23 mouse cellular contexts compared by ENCODE assay signal in the genomic region with DNA sequence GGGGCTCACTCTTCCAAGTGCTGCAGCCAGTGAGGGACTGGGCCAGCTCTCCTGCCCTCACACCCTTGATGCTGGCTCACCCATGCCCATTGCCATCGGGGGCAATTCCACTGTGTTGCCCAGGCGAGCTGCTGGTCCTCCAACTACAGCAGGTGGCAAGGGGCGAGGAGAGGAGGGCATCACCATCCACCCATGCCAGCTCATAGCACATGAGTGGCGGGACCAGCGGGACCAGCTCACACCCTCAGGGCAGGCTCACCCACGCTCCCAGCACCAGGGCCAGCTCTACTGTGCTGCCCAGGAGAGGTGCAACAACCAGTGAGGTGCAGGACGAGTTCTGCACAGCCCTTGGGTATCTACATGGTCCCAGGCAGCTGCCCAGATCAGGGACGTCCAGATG. TPM values are rescaled to one million over a fixed set of nuclear protein-coding genes. Genes with fewer than 3 reads are reported as not detected.
DNase-seq lines count a peak whose midpoint lies in the region; ATAC-seq and TF ChIP-seq lines count a peak whose summit lies in the region.
"Had no signal": no experiment of that assay in that cellular context is flagged by ENCODE, and none has a peak within 500 bp of the region (broad histone marks: within the 10 kb centered on the region; RNA-seq: fewer than 3 reads in every experiment).

No protein-coding gene starts in this region.

- no peak overlapping the region for H3K9ac ChIP-seq in embryonic facial prominence, embryonic 12.5 days
- no peak overlapping the region for H3K9ac ChIP-seq in MEL (ENCODE audit: control insufficient read depth, low read depth, low read length, poor library complexity, severe bottlenecking)
- H3K9ac ChIP-seq: embryonic facial prominence, embryonic 13.5 days; forebrain, embryonic 15.5 days; heart, embryonic 12.5 days; heart, embryonic 15.5 days; hindbrain, embryonic 15.5 days had no signal

- TF ChIP-seq POLR2A in MEL (IDR thresholded peaks at IDR 0.05; ENCODE audit: control insufficient read depth in 1 of 2, insufficient read depth in 1 of 2, low read depth in 1 of 2, low read length in 2 of 2, poor library complexity in 1 of 2), result no peak
- TF ChIP-seq POLR2A in myocyte (IDR thresholded peaks at IDR 0.05; ENCODE audit: insufficient read length, low read depth), result no peak

- 0 out of 2 replicates have a peak, but pooled peaks cover 7% of the 10 kb centered on the region for H3K4me1 ChIP-seq in embryonic facial prominence, embryonic 12.5 days
- H3K4me1 ChIP-seq in embryonic facial prominence, embryonic 10.5 days, result peaks cover 25% of the 10 kb centered on the region
- H3K4me1 ChIP-seq in megakaryocyte, embryonic 14.5 days, result peaks cover 10% of the 10 kb centered on the region
- H3K4me1 ChIP-seq in MEL (ENCODE audit: control insufficient read depth in 1 of 2, insufficient read depth in 2 of 2, low read length in 2 of 2), result peaks cover 0 to 4% of the 10 kb centered on the region in 2 experiments; a peak in 2 of 4 replicates

- no peak for DNase-seq in embryonic facial prominence, embryonic 10.5 days (ENCODE audit: low spot score)
- no peak for DNase-seq in MEL (ENCODE audit: low read depth, low spot score)
- no peak for DNase-seq in spleen, adult 18-20 months
- DNase-seq: adrenal gland, postnatal 10 days; adrenal gland, postnatal 36 days; cerebellum, adult 18-20 months; cerebellum, adult 9-10 months; cerebellum, postnatal 14 days; gastrocnemius, postnatal 25 days; heart, adult 18-20 months; heart, postnatal 10 days; heart, postnatal 36 days had no signal

- no peak for TF ChIP-seq EP300 in MEL (IDR thresholded peaks at IDR 0.05; ENCODE audit: low read depth in 1 of 2, low read length in 2 of 2)

- H3K4me3 ChIP-seq in embryonic facial prominence, embryonic 12.5 days, result no peak overlapping the region
- H3K4me3 ChIP-seq in embryonic facial prominence, embryonic 10.5 days, result no peak overlapping the region
- H3K4me3 ChIP-seq in megakaryocyte, embryonic 14.5 days (replicated peaks), result peak overlapping the region; percentile 35
- H3K4me3 ChIP-seq in MEL (ENCODE audit: control insufficient read depth in 1 of 2, insufficient read depth in 1 of 2, low read depth in 2 of 2, low read length in 2 of 2), result no peak overlapping the region
- no peak overlapping the region for H3K4me3 ChIP-seq in myocyte
- H3K4me3 ChIP-seq: embryonic facial prominence, embryonic 13.5 days; forebrain, embryonic 15.5 days; heart, embryonic 12.5 days; heart, embryonic 15.5 days; hindbrain, embryonic 15.5 days had no signal

- 78% methylated on average over 8 of the region's 8 CpGs for WGBS in embryonic facial prominence, embryonic 12.5 days
- WGBS in embryonic facial prominence, embryonic 10.5 days, result 81% methylated on average over 8 of the region's 8 CpGs

- H3K4me2 ChIP-seq in embryonic facial prominence, embryonic 12.5 days (replicated peaks), result no peak overlapping the region
- no peak overlapping the region for H3K4me2 ChIP-seq in myocyte (ENCODE audit: low read depth)
- H3K4me2 ChIP-seq: embryonic facial prominence, embryonic 13.5 days; forebrain, embryonic 15.5 days; heart, embryonic 12.5 days; heart, embryonic 15.5 days; hindbrain, embryonic 15.5 days had no signal

- H3K27ac ChIP-seq in embryonic facial prominence, embryonic 12.5 days, result no peak overlapping the region
- H3K27ac ChIP-seq in embryonic facial prominence, embryonic 10.5 days (replicated peaks), result no peak overlapping the region
- no peak overlapping the region for H3K27ac ChIP-seq in MEL (ENCODE audit: control insufficient read depth, low read depth, low read length)
- H3K27ac ChIP-seq: embryonic facial prominence, embryonic 13.5 days; forebrain, embryonic 15.5 days; heart, embryonic 15.5 days; hindbrain, embryonic 15.5 days had no signal

- no peaks in the 10 kb centered on the region for H3K36me3 ChIP-seq in embryonic facial prominence, embryonic 12.5 days
- H3K36me3 ChIP-seq in embryonic facial prominence, embryonic 10.5 days (replicated peaks), result no peaks in the 10 kb centered on the region
- H3K36me3 ChIP-seq in megakaryocyte, embryonic 14.5 days (replicated peaks; ENCODE audit: low read length), result no peaks in the 10 kb centered on the region
- H3K36me3 ChIP-seq in MEL (ENCODE audit: control insufficient read depth in 1 of 2, insufficient read depth in 2 of 2, low read length in 2 of 2) (no peaks in the 10 kb centered on the region), myocyte (ENCODE audit: control insufficient read depth, insufficient read depth) (no peaks in the 10 kb centered on the region)
- H3K36me3 ChIP-seq: embryonic facial prominence, embryonic 13.5 days; forebrain, embryonic 15.5 days; heart, embryonic 12.5 days; heart, embryonic 15.5 days; hindbrain, embryonic 15.5 days had no signal

- no peak for TF ChIP-seq CTCF in MEL (IDR thresholded peaks at IDR 0.05 in 2 of 3, conservative IDR thresholded peaks at IDR 0.05 in 1 of 3; ENCODE audit: control insufficient read depth in 1 of 3, insufficient read depth in 1 of 3, low read depth in 2 of 3, low read length in 3 of 3, poor library complexity in 1 of 3, severe bottlenecking in 1 of 3)

- no peak for TF ChIP-seq RAD21 in MEL (IDR thresholded peaks at IDR 0.05; ENCODE audit: low read depth, low read length)

- ATAC-seq in embryonic facial prominence, embryonic 12.5 days (ENCODE audit: insufficient number of reproducible peaks, insufficient read depth, low FRiP score, low TSS enrichment), result 0 out of 2 replicates have a peak, but pooled peaks have one; percentile 28
- no peak for ATAC-seq in megakaryocyte, adult 5-6 weeks (ENCODE audit: poor library complexity, severe bottlenecking)
- ATAC-seq: forebrain, embryonic 15.5 days; Patski had no signal

- no peaks in the 10 kb centered on the region for H3K9me3 ChIP-seq in embryonic facial prominence, embryonic 12.5 days
- H3K9me3 ChIP-seq in embryonic facial prominence, embryonic 10.5 days, result no peaks in the 10 kb centered on the region
- H3K9me3 ChIP-seq in megakaryocyte, embryonic 14.5 days, result no peaks in the 10 kb centered on the region
- H3K9me3 ChIP-seq in MEL (replicated peaks; ENCODE audit: insufficient read depth, low read length), result no peaks in the 10 kb centered on the region
- H3K9me3 ChIP-seq: embryonic facial prominence, embryonic 13.5 days; forebrain, embryonic 15.5 days; heart, embryonic 12.5 days; heart, embryonic 15.5 days; hindbrain, embryonic 15.5 days had no signal

- H3K27me3 ChIP-seq in embryonic facial prominence, embryonic 12.5 days, result no peaks in the 10 kb centered on the region
- no peaks in the 10 kb centered on the region for H3K27me3 ChIP-seq in embryonic facial prominence, embryonic 10.5 days (replicated peaks; ENCODE audit: low read depth, poor library complexity, severe bottlenecking)
- peaks cover 40% of the 10 kb centered on the region for H3K27me3 ChIP-seq in megakaryocyte, embryonic 14.5 days (replicated peaks)
- H3K27me3 ChIP-seq in MEL (ENCODE audit: control insufficient read depth in 1 of 2, insufficient read depth in 2 of 2, low read length in 2 of 2), result peaks cover 2 to 6% of the 10 kb centered on the region in 2 experiments; a peak in 2 of 4 replicates
- no peaks in the 10 kb centered on the region for H3K27me3 ChIP-seq in myocyte (ENCODE audit: control insufficient read depth, insufficient read depth, insufficient read length)
- H3K27me3 ChIP-seq: embryonic facial prominence, embryonic 13.5 days; forebrain, embryonic 15.5 days; heart, embryonic 15.5 days; hindbrain, embryonic 15.5 days; Patski had no signal

- no peaks in the 10 kb centered on the region for H3K79me2 ChIP-seq in MEL (ENCODE audit: control insufficient read depth, insufficient read depth, low read length, poor library complexity)
- H3K79me2 ChIP-seq in myocyte (ENCODE audit: control insufficient read depth, insufficient read depth), result no peaks in the 10 kb centered on the region

- no peak overlapping the region for H3ac ChIP-seq in myocyte (ENCODE audit: control insufficient read depth, insufficient read length)

TF ChIP-seq in MEL, 35 proteins besides CTCF, POLR2A, EP300 and RAD21:
- TF ChIP-seq POLR2AphosphoS5 (IDR thresholded peaks at IDR 0.05; ENCODE audit: borderline replicate concordance, low read depth, low read length) (peak; percentile 51; the same call in 1 of the 2 replicates), MEF2A (IDR thresholded peaks at IDR 0.05; ENCODE audit: extremely low read depth, insufficient replicate concordance, low read depth, low read length, poor library complexity, severe bottlenecking) (no peak), E2F4 (IDR thresholded peaks at IDR 0.05; ENCODE audit: borderline replicate concordance, low read depth, low read length) (no peak), RCOR1 (IDR thresholded peaks at IDR 0.05; ENCODE audit: low read depth, low read length) (no peak)
TF ChIP-seq in MEL: peak in this region for 1.

TF ChIP-seq in myocyte, 11 proteins besides CTCF, POLR2A, EP300 and RAD21:
- TF ChIP-seq REST (IDR thresholded peaks at IDR 0.05; ENCODE audit: insufficient read depth, insufficient read length) (no peak), MYOD1 (IDR thresholded peaks at IDR 0.05; ENCODE audit: control insufficient read depth in 1 of 3, insufficient read length in 2 of 3, low read depth in 2 of 3) (peak in 2 of 3 experiments; percentile 50 to 55)
TF ChIP-seq in myocyte: peak in this region for 1.

RNA-seq across cellular contexts. Expression of a gene that starts 9.7 kb away (rescaled TPM):
- polyA plus RNA-seq in embryonic facial prominence, embryonic 12.5 days (2016; fragmentation: Nextera tagmentation; extraction: Ambion mirVana), result 0.11 and 0.24 TPM in 2 replicates
- 0.04 and 0.15 TPM in 2 replicates for polyA plus RNA-seq in embryonic facial prominence, embryonic 10.5 days (2016; fragmentation: Nextera tagmentation; extraction: Ambion mirVana)
- not detected in 2 replicates for polyA plus RNA-seq in megakaryocyte, embryonic 14.5 days (2012; ENCODE audit: insufficient read depth, low replicate concordance)
- not detected in 2 replicates for total RNA-seq in megakaryocyte, adult 5-6 weeks (2015)
- total RNA-seq in megakaryocyte, adult 5-6 weeks (2017), result not detected in 2 replicates
- 0.04 TPM in 1 of 2 replicates, not detected in the other for total RNA-seq in MEL (2012; rRNA removed)
- polyA plus RNA-seq in MEL (2012; ENCODE audit: insufficient read depth in 1 of 2, insufficient read length in 2 of 2, low read depth in 1 of 2, low replicate concordance in 2 of 2, missing spikeins in 1 of 2) (under 1 TPM in 1 of 2 experiments, not detected in 1; 0.15 TPM), myocyte (2012; fragmentation: generic; extraction: Trizol) (not detected)
- total RNA-seq: ES-E14 had no signal
